Mouse (Mus musculus) spleen, adult 2 months (tissue): ENCODE measurements at regions not wholly inside any gene's neighbourhood (a gene's known extent, or its start where the extent isn't known, plus 50 kb on each side); places are given as distances from the start of the nearest gene placed in this dataset.
"Not testable (repeated sequence)": the region's sequence is repeated elsewhere in the genome, so short reads cannot be mapped to it uniquely, and the experiment has no call there.

Experiments used
- DNase-seq, 2 experiments: peaks; one replicate each; pipeline versions ENCODE4 v3.0.0 to v3.0.0-alpha.2; 2012 to 2021; ENCODE audit warnings: low spot score in 2 of 2, low read depth in 1 of 2
- H3K27ac ChIP-seq: fragments of 200-500 bp; 2 replicates; pipeline ENCODE4 v1.5.1; 2012; ENCODE audit warnings: low read length, inconsistent platforms; ENCODE audit not compliant: insufficient read depth
- H3K27me3 ChIP-seq: fragments of 200-500 bp; 2 replicates; pipeline ENCODE4 v1.6.1; 2012; ENCODE audit warnings: mild to moderate bottlenecking, moderate library complexity, low read length, inconsistent platforms; ENCODE audit not compliant: control insufficient read depth, insufficient read depth
- H3K36me3 ChIP-seq: fragments of 200-500 bp; 2 replicates; pipeline ENCODE4 v1.6.1; 2012; ENCODE audit warnings: mild to moderate bottlenecking, low read length, inconsistent platforms; ENCODE audit not compliant: control insufficient read depth, insufficient read depth
- H3K4me1 ChIP-seq: fragments of 200-500 bp; 2 replicates; pipeline ENCODE4 v1.6.1; 2011; ENCODE audit warnings: inconsistent platforms; ENCODE audit not compliant: control insufficient read depth, insufficient read depth, insufficient read length
- H3K4me3 ChIP-seq: fragments of 200-500 bp; 2 replicates; pipeline ENCODE4 v1.5.1; 2011; ENCODE audit warnings: mild to moderate bottlenecking, inconsistent platforms; ENCODE audit not compliant: insufficient read depth, insufficient read length; ENCODE audit errors: extremely low read depth
- CTCF ChIP-seq: fragments of 200-500 bp; IDR thresholded peaks from 2 replicates; pipeline ENCODE4 v1.5.1; 2011; ENCODE audit warnings: mild to moderate bottlenecking, inconsistent platforms; ENCODE audit not compliant: insufficient read depth, insufficient read length, insufficient replicate concordance; ENCODE audit errors: extremely low read depth
- WGBS: fragments of 180-500 bp; shearing (Covaris S2); methylation state at CpG from one replicate; pipeline ENCODE4 v1.1.7; 2018; 5-methylcytosine and 5-hydroxymethylcytosine counted together

DNA sequence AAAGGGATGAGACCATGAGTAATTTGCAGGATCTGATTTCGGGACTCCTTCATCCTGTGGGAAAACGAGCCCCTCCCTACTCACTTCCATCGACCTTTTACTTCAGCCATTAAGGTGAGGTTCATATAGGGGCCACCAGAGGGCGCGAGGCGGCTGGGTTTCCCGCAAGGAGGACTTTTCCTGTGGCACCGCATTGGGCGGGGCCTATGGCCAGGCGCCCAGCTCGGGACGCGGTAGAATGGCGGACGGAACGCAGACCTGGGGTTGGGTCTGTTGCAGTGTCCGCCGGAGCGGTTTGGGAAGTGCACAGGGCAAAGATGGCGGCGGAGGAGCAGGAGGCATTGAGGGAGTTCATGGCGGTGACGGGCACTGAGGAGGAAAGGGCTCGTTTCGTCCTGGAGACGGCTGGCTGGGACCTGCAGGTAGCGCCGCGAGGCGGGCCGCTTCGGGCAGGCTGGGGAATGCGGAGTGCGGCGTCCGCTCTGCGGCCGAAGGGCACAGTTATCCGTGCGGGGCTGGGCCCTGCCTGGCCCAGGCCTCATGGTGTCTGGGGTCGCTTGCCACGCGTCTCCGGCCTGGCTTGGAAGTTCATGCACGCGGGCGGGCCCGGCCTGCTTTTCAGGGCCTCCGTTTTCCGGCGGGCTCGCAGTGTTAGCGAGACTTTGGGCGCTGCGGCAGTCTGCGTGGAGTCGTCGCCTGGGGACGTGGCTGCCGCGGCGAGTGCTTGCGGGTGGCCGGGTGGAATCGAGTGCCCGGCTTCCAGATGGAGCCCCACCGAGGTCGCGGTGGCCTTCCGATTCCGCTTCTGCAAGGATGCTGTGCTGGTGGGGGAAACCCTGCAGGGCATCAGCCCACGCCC lies 219.1 kb downstream of the Gm31371 start:
- 10% methylated on average over 65 of the region's 72 CpGs for WGBS
- DNase-seq: peak; percentile 84 to 99
- Histone ChIP-seq H3K4me3 (peak overlapping the region; percentile 74), H3K27ac (peak overlapping the region; percentile 25; the same call in 1 of the 2 replicates)
- H3K27me3 ChIP-seq, H3K4me1 ChIP-seq, H3K36me3 ChIP-seq: not testable (repeated sequence)
- peak; percentile 40; the same call in 1 of the 2 replicates for TF ChIP-seq CTCF

DNA sequence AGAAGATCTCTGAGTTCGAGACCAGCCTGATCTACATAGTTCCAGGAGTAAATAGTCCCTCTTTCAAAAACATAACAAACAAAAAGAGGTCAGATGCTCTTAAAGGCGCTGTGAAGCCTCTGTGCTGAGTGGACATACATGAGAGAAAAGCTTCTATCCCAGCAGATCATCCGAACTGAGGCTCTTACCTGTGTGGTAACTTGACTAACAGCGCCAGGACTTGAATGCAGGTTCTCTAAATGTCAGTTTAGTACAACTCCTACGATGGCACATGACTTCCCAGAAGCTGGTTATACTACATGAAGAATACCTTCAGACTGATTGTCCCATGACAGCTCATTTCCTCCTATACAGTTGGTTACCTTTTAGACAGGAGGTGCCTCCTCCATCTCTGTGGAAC lies 220.4 kb downstream of the Gm31371 start:
- H3K4me3 ChIP-seq, H3K27ac ChIP-seq, H3K27me3 ChIP-seq, DNase-seq, H3K36me3 ChIP-seq, H3K4me1 ChIP-seq: not testable (repeated sequence)
- WGBS: 84% methylated on average over 5 of the region's 5 CpGs

DNA sequence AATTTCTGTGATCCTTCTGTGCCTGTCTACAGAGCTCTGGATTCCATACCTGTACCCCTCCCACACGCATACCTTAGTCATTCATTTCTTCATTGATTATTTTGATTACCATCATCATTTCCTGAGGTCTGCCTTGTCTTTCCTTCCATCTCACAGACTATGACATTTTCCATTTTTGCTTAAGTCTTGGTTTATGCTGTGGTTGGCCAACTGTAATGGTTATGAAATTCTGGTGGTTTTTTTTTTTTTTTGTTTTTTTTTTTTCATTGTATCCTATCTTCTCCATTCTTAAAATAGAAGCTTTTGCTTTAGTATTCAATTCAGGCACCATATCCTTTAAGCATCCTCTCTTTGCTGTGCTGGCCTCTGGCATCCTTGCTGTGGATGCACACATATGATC lies 227.4 kb downstream of the Gm15319 start:
- not testable (repeated sequence) for H3K36me3 ChIP-seq, H3K4me3 ChIP-seq, H3K27ac ChIP-seq, H3K27me3 ChIP-seq, DNase-seq, H3K4me1 ChIP-seq
- no CpG with 5 or more reads among the region's 1 CpGs for WGBS

DNA sequence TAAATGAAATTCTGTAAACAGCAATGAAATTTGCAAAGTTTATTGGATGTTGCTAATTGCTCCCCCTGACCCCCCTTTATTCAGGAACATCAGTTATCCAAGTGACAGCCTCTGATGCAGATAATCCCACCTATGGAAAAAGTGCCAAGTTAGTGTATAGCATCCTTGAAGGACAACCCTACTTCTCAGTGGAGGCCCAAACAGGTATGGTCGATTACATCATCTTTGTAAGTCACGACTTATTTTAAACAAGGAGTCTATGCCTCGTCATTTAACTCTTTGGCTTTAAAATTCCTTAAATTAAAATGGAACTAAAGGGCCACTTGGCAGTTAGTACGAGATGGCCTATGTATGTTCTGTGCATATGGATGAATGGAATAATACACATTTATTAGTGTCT lies 217.6 kb downstream of the Gm15319 start:
- 85% methylated on average over 4 of the region's 4 CpGs for WGBS
- not testable (repeated sequence) for DNase-seq, H3K4me3 ChIP-seq, H3K27me3 ChIP-seq, H3K36me3 ChIP-seq, H3K4me1 ChIP-seq, H3K27ac ChIP-seq

DNA sequence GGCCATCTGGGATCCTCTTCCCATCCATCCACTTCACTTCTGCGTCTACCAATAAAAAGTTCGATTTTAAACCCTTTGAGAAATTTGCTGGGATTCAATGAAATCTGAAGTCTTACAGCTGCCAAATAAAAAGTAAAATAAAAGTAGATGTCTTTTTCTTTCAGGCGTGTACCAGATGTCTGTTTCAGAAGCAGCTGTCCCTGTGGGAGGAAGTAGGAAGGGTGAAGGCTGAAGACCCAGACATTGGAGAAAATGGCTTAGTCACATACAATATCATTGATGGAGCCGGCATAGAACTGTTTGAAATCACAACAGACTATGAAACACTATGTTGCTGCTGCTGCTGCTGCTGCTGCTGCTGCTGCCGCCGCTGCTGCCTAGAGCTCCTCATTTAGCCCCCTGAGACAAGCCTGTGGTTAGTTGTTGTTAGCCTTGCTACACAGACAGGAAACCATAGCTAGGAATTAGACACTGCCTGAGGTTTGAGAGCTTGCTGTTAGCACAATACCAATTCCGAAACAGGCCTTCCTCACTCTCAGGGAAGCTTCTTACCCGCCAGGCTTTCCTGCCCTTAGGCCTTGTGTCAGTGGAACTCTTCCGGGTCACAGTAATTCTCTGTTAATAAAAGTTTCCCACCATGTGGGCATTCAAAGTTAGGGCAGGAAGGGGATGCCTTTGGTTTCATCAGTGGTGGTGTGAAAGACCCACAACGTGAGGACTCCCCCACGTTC lies 211.5 kb downstream of the Gm15319 start:
- not testable (repeated sequence) for DNase-seq

DNA sequence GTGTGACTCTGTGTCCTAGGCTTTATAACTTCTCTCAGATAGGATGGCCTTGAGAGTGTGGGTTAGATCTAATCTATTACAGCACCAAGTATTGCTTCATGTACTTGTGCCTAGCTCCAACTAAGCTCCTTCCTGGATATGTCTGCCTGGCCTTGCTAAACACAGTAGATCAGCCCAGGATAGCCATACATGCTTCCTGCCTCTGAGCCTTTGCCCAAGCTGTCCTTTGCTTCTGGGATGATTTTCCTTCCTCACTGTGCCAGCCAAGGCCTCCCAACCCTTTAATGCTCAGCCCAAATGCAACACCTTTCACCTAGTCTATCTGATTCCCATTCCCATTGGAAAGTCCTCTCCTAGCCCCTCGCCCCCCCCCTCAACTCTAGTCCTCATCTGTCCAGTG lies 208.9 kb downstream of the Gm15319 start:
- 94% methylated on average over 1 of the region's 1 CpGs for WGBS
- not testable (repeated sequence) for H3K36me3 ChIP-seq, DNase-seq, H3K27ac ChIP-seq, H3K4me3 ChIP-seq, H3K27me3 ChIP-seq, H3K4me1 ChIP-seq

More for the DNA sequence above, 211.5 kb downstream of the Gm15319 start:
- H3K27me3 ChIP-seq, H3K4me3 ChIP-seq, H3K4me1 ChIP-seq, H3K36me3 ChIP-seq, H3K27ac ChIP-seq: not testable (repeated sequence)
- WGBS: 72% methylated on average over 9 of the region's 11 CpGs
